Mouse (Mus musculus): Measurements from ENCODE around the gene Spred2. TPM values are rescaled to one million over a fixed set of nuclear protein-coding genes. Genes with fewer than 3 reads are reported as not detected.

The Spred2 gene
- 1 to 10 TPM; 5.6 to 7.8 TPM for total RNA-seq (2021)
- long read RNA-seq, experiment 1, partial matches to known transcripts, result 0 of 1 reads
- long read RNA-seq, experiment 1, other reads (novel, unspliced or antisense), result 1 of 1 reads
- long read RNA-seq, experiment 2, partial matches to known transcripts, result 0 of 1 reads
- long read RNA-seq, experiment 2, other reads (novel, unspliced or antisense), result 1 of 1 reads

- intact Hi-C loops (cut with DNase I), result loop anchor here (5.0 kb wide), 2 partner anchors 88 to 188 kb away; partner anchors contain the start of gene Actr2
- TF ChIP-seq CTCF (IDR thresholded peaks at IDR 0.05), result peak; percentile 37
- DNase-seq, result peak; percentile 88
- peak within 1 kb of the TSS; percentile 90 for H3K4me3 ChIP-seq
- H3K27ac ChIP-seq, result peak within 1 kb of the TSS; percentile 94
Measured at GRCm38 (mm10) chr11:19923888-19924756, at the start of gene Spred2. Gene Spred2, plus strand, starts transcription at chr11:19924375.

- H3K4me3 ChIP-seq, result no peak overlapping the region
- intact Hi-C loops (cut with DNase I), result no loop called here
- no peak overlapping the region for H3K27ac ChIP-seq
- no peak for DNase-seq
- TF ChIP-seq CTCF (IDR thresholded peaks at IDR 0.05), result no peak
Measured at GRCm38 (mm10) chr11:19875551-19875950, 48.6 kb upstream of the Spred2 start.

- no peak overlapping the region for H3K4me3 ChIP-seq
- intact Hi-C loops (cut with DNase I), result no loop called here
- no peak for TF ChIP-seq CTCF (IDR thresholded peaks at IDR 0.05)
- no peak overlapping the region for H3K27ac ChIP-seq
- DNase-seq, result no peak
Measured at GRCm38 (mm10) chr11:19875964-19876363, 48.2 kb upstream of the Spred2 start.

- TF ChIP-seq CTCF (IDR thresholded peaks at IDR 0.05), result no peak
- no peak overlapping the region for H3K27ac ChIP-seq
- intact Hi-C loops (cut with DNase I), result no loop called here
- H3K4me3 ChIP-seq, result no peak overlapping the region
- no peak for DNase-seq
Measured at GRCm38 (mm10) chr11:19877239-19877915, 46.8 kb upstream of the Spred2 start.

GRCm38 (mm10) chr11:19881342-19881741, 42.8 kb upstream of the Spred2 start:
- DNase-seq, result no peak
- intact Hi-C loops (cut with DNase I), result no loop called here
- TF ChIP-seq CTCF (IDR thresholded peaks at IDR 0.05), result no peak

GRCm38 (mm10) chr11:19890700-19891406, 33.3 kb upstream of the Spred2 start:
- intact Hi-C loops (cut with DNase I), result no loop called here
- Histone ChIP-seq H3K27ac (no peak overlapping the region), H3K4me3 (no peak overlapping the region)
- no peak for DNase-seq
- no peak for TF ChIP-seq CTCF (IDR thresholded peaks at IDR 0.05)

More at GRCm38 (mm10) chr11:19881342-19881741, 42.8 kb upstream of the Spred2 start:
- Histone ChIP-seq H3K27ac (no peak overlapping the region), H3K4me3 (no peak overlapping the region)

GRCm38 (mm10) chr11:19893233-19893632, 30.9 kb upstream of the Spred2 start:
- H3K4me3 ChIP-seq, result no peak overlapping the region
- no peak overlapping the region for H3K27ac ChIP-seq
- intact Hi-C loops (cut with DNase I), result no loop called here
- no peak for DNase-seq
- no peak for TF ChIP-seq CTCF (IDR thresholded peaks at IDR 0.05)

GRCm38 (mm10) chr11:19899621-19900020, 24.6 kb upstream of the Spred2 start:
- DNase-seq, result no peak
- Histone ChIP-seq H3K4me3 (no peak overlapping the region), H3K27ac (no peak overlapping the region)
- no peak for TF ChIP-seq CTCF (IDR thresholded peaks at IDR 0.05)
- intact Hi-C loops (cut with DNase I), result no loop called here

GRCm38 (mm10) chr11:19900712-19901111, 23.5 kb upstream of the Spred2 start:
- intact Hi-C loops (cut with DNase I), result no loop called here
- no peak for TF ChIP-seq CTCF (IDR thresholded peaks at IDR 0.05)
- Histone ChIP-seq H3K4me3 (no peak overlapping the region), H3K27ac (no peak overlapping the region)
- no peak for DNase-seq

GRCm38 (mm10) chr11:19911216-19911615, 13.0 kb upstream of the Spred2 start:
- Histone ChIP-seq H3K4me3 (no peak overlapping the region), H3K27ac (no peak overlapping the region)
- intact Hi-C loops (cut with DNase I), result loop anchor here (10.0 kb wide), 1 partner anchor 76 kb away; no protein-coding TSS in a partner anchor
- DNase-seq, result no peak
- no peak for TF ChIP-seq CTCF (IDR thresholded peaks at IDR 0.05)

- no peak for TF ChIP-seq CTCF (IDR thresholded peaks at IDR 0.05)
- no peak overlapping the region for H3K27ac ChIP-seq
- DNase-seq, result no peak
- no peak overlapping the region for H3K4me3 ChIP-seq
- intact Hi-C loops (cut with DNase I), result loop anchor here (10.0 kb wide), 1 partner anchor 77 kb away; no protein-coding TSS in a partner anchor
Measured at GRCm38 (mm10) chr11:19912179-19912578, 12.0 kb upstream of the Spred2 start.

GRCm38 (mm10) chr11:19912661-19913060, 11.5 kb upstream of the Spred2 start:
- TF ChIP-seq CTCF (IDR thresholded peaks at IDR 0.05), result peak; percentile 47
- Histone ChIP-seq H3K27ac (no peak overlapping the region), H3K4me3 (no peak overlapping the region)
- DNase-seq, result no peak
- intact Hi-C loops (cut with DNase I), result loop anchor here (10.0 kb wide), 1 partner anchor 78 kb away; no protein-coding TSS in a partner anchor
